Mouse (Mus musculus): ENCODE measurements around the gene 4921524J17Rik. TPM values are rescaled to one million over a fixed set of nuclear protein-coding genes. Genes with fewer than 3 reads are reported as not detected.
A peak's percentile ranks its signal among the peaks of the same experiment; 100 is the strongest.

4921524J17Rik gene
- 36.5 and 38.6 TPM in 2 replicates for polyA plus RNA-seq (2015; fragmentation: Nextera tagmentation; extraction: Ambion mirVana)

DNA sequence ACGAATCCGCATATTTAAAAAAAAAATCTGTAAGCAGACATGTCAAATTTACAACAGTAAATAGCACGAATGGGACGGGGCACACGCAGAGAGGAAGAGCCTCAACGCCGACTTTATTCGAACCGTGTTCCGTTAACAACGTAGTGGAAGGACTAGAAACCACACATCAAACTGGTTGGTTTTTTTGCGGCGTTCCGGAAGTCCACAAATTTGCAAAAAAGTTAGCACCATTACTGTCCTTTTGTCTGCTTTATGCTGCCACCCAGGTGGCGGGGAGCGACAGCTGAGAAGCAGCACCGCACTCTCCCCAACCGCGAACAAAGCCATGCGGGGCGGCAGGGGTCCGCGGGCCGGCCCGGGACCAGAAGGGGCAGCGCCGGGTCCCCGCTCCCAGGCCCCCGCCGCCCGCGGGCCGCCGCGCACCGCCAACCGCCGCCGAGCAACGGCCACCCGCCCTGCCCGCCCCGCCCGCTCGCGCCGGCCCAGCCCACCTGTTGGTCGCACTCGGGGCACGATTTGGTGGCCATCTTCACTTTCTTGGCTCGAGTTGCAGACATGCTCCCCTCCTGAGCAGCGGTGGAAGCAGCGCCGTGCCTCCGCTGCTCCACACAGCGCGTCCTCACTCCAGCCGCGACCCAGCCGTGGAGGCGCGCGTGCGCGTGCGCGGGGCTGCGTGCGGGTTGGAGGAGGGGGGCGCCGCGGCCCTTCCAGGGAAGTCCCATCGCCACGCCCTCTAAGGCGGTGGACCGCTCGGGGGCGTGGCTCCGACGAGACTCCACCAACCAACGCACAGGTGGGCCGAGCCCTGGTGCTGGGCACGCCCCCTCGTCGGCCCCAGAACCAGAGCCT is at the start of gene 4921524J17Rik:
TSS of gene 4921524J17Rik (minus strand) at position 666 of the 849 bp plus-strand sequence.
- Histone ChIP-seq H3K27ac (peak within 1 kb of the TSS; percentile 83), H3K4me1 (peaks cover 35% of the 10 kb centered on the region), H3K4me3 (peak within 1 kb of the TSS; percentile 79), H3K36me3 (replicated peaks) (no peaks in the 10 kb centered on the region), H3K9ac (peak within 1 kb of the TSS; percentile 58), H3K9me3 (no peaks in the 10 kb centered on the region), H3K4me2 (peak within 1 kb of the TSS; percentile 56), H3K27me3 (replicated peaks) (no peaks in the 10 kb centered on the region)
- 0% methylated on average over 75 of the region's 85 CpGs for WGBS
- ATAC-seq (replicated peaks) = peak; percentile 100

DNA sequence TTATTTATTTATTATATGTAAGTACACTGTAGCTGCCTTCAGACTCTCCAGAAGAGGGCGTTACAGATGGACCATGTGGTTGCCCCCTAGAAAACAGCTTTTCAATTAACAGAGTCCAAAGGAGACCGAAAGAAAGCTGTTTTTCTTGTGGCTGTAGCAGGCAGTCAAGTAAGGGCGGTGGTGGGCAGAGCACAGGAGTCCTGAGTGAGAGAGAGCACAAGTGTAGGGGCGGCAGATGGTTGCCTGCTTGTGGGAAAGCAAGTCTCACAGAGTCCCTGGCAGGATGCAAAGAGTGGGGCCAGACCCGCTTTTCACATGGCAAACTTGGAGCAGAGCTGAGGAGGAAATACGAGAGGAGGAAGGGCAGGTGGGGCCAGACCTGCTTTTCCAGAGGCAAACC is 49.8 kb upstream of the 4921524J17Rik start:
- no peak overlapping the region for H3K27ac ChIP-seq
- H3K4me2 ChIP-seq = no peak overlapping the region
- WGBS = 70% methylated on average over 6 of the region's 6 CpGs
- ATAC-seq (replicated peaks) = no peak
- no peaks in the 10 kb centered on the region for H3K9me3 ChIP-seq
- no peak overlapping the region for H3K9ac ChIP-seq
- no peaks in the 10 kb centered on the region for H3K4me1 ChIP-seq
- H3K36me3 ChIP-seq (replicated peaks) = no peaks in the 10 kb centered on the region
- no peak overlapping the region for H3K4me3 ChIP-seq
- no peaks in the 10 kb centered on the region for H3K27me3 ChIP-seq (replicated peaks)

DNA sequence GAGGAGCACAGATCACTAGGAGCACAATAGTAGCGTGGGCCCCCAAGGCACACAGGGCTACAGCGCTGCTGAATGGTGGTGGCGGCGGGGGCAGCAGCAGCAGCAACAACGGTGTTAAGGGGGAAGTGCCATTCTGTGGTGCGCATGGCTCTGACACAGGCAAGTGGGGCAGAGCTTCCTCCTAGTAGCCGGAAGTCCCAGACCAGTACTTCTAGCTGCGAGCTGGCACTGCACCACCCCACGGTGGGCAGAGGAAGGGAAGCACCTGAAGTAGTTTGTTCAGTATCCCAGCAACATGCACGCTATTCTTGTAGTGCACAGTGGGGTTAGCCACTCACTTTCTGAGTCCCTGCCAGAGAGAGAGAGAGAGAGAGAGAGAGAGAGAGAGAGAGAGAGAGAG is 49.3 kb upstream of the 4921524J17Rik start:
- Histone ChIP-seq H3K27ac (no peak overlapping the region), H3K4me2 (peak overlapping the region; percentile 29), H3K27me3 (replicated peaks) (no peaks in the 10 kb centered on the region), H3K4me3 (no peak overlapping the region), H3K36me3 (replicated peaks) (no peaks in the 10 kb centered on the region), H3K4me1 (no peaks in the 10 kb centered on the region), H3K9me3 (no peaks in the 10 kb centered on the region), H3K9ac (no peak overlapping the region)
- ATAC-seq (replicated peaks) = no peak
- WGBS = 34% methylated on average over 10 of the region's 10 CpGs

DNA sequence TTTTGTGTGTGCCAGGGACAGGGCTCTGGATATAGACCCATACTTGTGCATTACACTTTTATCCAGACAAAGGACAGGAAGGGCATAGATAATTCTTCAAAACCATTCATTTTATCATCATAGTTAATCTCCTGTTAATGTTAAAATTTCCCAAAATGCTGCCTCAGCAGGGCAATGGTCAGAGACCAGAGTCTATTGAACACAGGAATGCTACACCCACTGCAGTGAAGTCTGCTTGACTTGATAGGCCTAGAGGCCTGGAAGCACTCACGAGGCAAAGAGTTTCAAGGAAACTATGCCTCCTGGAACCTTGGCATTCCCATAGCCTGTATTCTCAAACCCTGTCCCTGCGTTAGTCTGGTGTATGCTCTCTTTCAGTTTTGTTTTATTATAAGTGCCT is 47.1 kb upstream of the 4921524J17Rik start:
- Histone ChIP-seq H3K27ac (no peak overlapping the region), H3K27me3 (replicated peaks) (no peaks in the 10 kb centered on the region), H3K4me2 (no peak overlapping the region), H3K4me3 (no peak overlapping the region), H3K9ac (no peak overlapping the region), H3K9me3 (no peaks in the 10 kb centered on the region), H3K4me1 (no peaks in the 10 kb centered on the region), H3K36me3 (replicated peaks) (no peaks in the 10 kb centered on the region)
- 80% methylated on average over 2 of the region's 2 CpGs for WGBS
- no peak for ATAC-seq (replicated peaks)

DNA sequence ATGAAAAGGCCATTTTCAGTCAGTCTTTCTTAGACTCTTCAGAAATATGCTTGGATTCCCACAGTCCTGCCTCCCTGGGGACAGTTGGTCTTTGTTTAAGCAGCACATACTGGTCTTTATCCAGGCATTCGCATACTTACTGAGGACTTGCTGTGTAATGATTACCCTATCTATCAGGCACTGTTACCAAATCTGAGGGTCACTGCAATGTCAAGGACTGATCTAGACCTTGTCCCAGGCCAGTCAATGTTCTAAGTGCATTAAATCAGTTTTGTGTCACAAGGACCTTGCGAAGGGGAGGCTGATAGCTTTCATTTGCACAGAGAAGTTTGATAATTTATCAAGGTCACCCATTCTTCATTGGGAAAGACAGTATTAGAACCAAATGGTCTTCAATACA is 45.8 kb upstream of the 4921524J17Rik start:
- Histone ChIP-seq H3K4me1 (no peaks in the 10 kb centered on the region), H3K9me3 (no peaks in the 10 kb centered on the region), H3K4me2 (no peak overlapping the region), H3K9ac (no peak overlapping the region), H3K27ac (no peak overlapping the region), H3K4me3 (no peak overlapping the region), H3K36me3 (replicated peaks) (no peaks in the 10 kb centered on the region), H3K27me3 (replicated peaks) (no peaks in the 10 kb centered on the region)
- no peak for ATAC-seq (replicated peaks)
- 91% methylated on average over 2 of the region's 2 CpGs for WGBS

DNA sequence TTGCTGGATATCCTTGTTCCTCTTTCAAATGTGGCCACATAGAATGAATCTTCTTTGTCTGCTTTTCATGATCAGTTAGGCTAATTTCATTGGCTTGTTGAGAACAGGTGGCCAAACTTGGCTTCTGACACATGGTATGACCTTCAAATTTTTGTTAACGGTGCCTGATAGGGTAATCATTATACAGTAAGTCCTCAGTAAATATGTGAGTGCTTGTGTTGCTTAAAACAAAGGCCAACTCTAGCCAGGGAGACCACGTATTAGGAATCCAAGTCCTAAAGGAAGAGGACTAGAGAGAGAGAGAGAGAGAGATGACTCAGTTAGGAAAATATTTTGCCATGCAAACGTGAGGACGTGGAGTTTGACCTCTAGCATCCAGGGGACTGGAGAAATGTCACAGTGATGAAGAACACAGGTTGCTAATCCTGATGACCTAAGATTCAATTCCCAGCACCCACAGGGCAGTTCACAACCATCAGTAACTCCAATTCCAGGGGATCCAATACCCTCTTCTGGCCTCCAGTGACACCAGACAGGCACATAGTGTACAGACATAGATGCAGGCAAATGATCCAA is 44.4 kb upstream of the 4921524J17Rik start:
- Histone ChIP-seq H3K9ac (no peak overlapping the region), H3K27me3 (replicated peaks) (no peaks in the 10 kb centered on the region), H3K9me3 (no peaks in the 10 kb centered on the region), H3K27ac (no peak overlapping the region), H3K4me3 (no peak overlapping the region), H3K4me2 (no peak overlapping the region), H3K36me3 (replicated peaks) (no peaks in the 10 kb centered on the region), H3K4me1 (no peaks in the 10 kb centered on the region)
- no peak for ATAC-seq (replicated peaks)
- WGBS = 74% methylated on average over 4 of the region's 4 CpGs

DNA sequence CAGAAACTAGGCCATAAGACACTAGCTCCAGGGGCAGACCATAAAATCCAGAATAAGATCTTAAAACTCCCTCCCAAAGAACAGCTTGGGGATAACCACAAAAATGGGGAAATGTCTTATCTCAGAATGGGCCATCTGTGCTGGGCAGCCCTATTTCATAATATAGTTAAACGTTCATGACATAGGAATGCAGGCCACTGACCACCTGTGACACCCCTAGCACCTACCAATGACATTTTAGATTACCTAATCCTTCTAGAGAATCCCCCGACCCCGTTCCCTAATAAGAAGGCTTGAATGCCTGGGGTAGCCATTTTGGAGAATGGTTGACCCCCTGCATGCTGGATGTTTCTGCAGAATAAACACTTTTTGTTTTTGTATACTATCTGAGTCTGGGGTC is 42.3 kb upstream of the 4921524J17Rik start:
- 89% methylated on average over 3 of the region's 3 CpGs for WGBS
- Histone ChIP-seq H3K4me2 (no peak overlapping the region), H3K9me3 (no peaks in the 10 kb centered on the region), H3K27ac (no peak overlapping the region), H3K27me3 (replicated peaks) (no peaks in the 10 kb centered on the region), H3K4me3 (no peak overlapping the region), H3K4me1 (no peaks in the 10 kb centered on the region), H3K9ac (no peak overlapping the region), H3K36me3 (replicated peaks) (no peaks in the 10 kb centered on the region)
- no peak for ATAC-seq (replicated peaks)

DNA sequence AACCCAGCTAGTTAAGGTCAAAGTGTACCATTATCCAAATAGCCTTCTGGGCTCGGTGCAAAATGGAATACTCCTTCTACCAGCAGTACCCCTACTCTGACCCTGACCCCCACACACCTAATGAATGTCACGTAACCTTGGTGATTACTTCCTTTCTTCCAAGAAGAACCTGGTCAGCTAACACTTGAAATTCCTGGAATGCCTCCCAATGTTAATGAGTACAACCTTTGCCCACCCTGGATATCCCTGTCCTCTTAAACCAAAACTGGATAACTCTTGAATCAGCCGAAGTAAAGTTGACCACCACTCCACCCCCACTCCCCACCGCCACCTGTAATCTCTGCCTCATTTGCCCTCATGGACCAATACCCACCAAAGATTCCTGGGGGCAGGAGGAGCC is 40.6 kb upstream of the 4921524J17Rik start:
- Histone ChIP-seq H3K4me3 (no peak overlapping the region), H3K9ac (no peak overlapping the region), H3K9me3 (no peaks in the 10 kb centered on the region), H3K27ac (no peak overlapping the region), H3K27me3 (replicated peaks) (no peaks in the 10 kb centered on the region), H3K4me2 (no peak overlapping the region), H3K36me3 (replicated peaks) (no peaks in the 10 kb centered on the region), H3K4me1 (no peaks in the 10 kb centered on the region)
- ATAC-seq (replicated peaks) = no peak
- 89% methylated on average over 4 of the region's 4 CpGs for WGBS

DNA sequence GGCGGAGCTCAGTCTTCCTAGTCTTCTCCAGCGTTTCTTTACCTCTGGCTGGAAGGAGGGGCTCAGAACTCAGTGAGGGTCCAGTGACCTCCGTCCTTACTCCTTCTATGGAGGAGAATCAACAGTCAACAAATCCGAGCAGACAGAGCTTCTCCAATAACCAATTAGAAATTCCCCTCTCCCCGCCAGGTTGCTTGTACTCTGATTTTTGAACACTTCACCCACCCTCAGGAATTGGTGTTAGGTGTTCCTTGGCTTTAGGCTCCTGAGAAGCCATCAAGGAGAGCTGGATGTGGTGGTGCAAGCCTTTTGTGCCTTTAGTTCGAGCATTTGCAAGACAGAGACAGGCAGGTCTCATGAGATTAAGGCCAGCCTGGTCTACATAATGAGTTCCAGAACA is 40.2 kb upstream of the 4921524J17Rik start:
- no peak overlapping the region for H3K27ac ChIP-seq
- no peaks in the 10 kb centered on the region for H3K9me3 ChIP-seq
- no peaks in the 10 kb centered on the region for H3K27me3 ChIP-seq (replicated peaks)
- no peak overlapping the region for H3K4me3 ChIP-seq
- no peak for ATAC-seq (replicated peaks)
- 72% methylated on average over 6 of the region's 6 CpGs for WGBS
- no peak overlapping the region for H3K9ac ChIP-seq
- H3K4me1 ChIP-seq = no peaks in the 10 kb centered on the region
- H3K36me3 ChIP-seq (replicated peaks) = no peaks in the 10 kb centered on the region
- H3K4me2 ChIP-seq = no peak overlapping the region

DNA sequence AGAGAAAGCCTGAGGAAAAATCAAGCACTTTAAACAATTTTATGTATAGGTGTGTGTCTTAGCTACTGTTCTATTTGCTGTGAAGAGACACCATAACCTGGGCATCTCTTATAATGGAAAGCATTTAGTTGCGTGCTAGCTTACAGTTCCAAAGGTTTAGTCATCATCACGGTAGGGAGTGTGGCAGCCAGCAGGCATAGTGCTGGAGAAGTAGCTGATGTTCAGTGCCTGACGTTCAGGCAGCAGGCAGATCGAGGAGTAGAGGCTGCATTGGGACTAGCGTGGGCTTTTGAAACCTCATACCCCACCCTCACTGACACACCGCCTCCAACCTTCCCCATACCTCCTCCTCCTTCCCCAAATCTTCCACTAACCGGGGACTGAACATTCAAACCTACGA is 38.1 kb upstream of the 4921524J17Rik start:
- Histone ChIP-seq H3K27me3 (replicated peaks) (no peaks in the 10 kb centered on the region), H3K9me3 (no peaks in the 10 kb centered on the region), H3K4me3 (no peak overlapping the region), H3K36me3 (replicated peaks) (no peaks in the 10 kb centered on the region), H3K4me2 (no peak overlapping the region), H3K27ac (no peak overlapping the region), H3K4me1 (no peaks in the 10 kb centered on the region), H3K9ac (no peak overlapping the region)
- no peak for ATAC-seq (replicated peaks)
- 85% methylated on average over 8 of the region's 8 CpGs for WGBS

DNA sequence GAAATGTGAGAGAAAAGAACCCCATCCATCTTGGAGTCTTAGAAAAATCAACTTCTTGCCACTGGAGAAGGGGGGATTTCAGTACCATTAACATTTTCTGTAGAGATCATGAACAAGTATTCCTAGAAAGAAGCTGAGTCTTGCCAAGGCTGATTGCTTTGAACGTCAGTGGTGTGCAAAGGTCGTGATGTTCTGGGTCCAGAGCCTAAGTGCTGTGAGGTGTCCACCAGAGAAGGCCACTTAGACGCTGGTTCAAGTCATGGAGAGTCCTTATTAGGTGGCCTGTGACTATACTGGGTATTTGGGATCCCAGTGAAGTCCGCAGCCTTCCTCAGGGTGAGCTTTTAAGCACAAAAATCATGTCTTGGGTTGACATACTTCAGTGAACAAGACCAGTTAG is 33.4 kb upstream of the 4921524J17Rik start:
- Histone ChIP-seq H3K4me3 (no peak overlapping the region), H3K4me1 (no peaks in the 10 kb centered on the region), H3K27ac (no peak overlapping the region), H3K36me3 (replicated peaks) (no peaks in the 10 kb centered on the region), H3K4me2 (no peak overlapping the region), H3K9ac (no peak overlapping the region), H3K27me3 (replicated peaks) (no peaks in the 10 kb centered on the region), H3K9me3 (no peaks in the 10 kb centered on the region)
- 83% methylated on average over 4 of the region's 4 CpGs for WGBS
- ATAC-seq (replicated peaks) = no peak

DNA sequence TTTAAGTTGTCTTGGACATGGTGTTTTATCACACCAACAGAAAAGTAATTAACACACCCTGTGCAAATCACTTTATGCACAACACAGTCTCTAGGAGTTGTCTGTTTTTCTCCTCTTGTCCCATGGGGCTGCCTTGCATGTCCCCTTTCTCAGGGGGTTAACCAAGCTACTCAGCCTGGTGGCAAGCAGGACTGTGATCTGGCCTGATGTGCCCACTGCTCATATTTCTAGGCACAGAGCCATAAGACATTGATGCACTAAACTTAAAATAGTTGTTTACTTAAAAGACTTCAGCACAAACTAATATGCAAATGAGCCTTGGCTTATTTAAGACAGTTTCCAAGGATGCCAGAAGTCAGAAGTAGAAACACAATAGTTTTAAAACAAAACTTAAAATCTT is 31.7 kb upstream of the 4921524J17Rik start:
- Histone ChIP-seq H3K27ac (no peak overlapping the region), H3K36me3 (replicated peaks) (no peaks in the 10 kb centered on the region), H3K9me3 (no peaks in the 10 kb centered on the region), H3K4me3 (no peak overlapping the region), H3K4me1 (no peaks in the 10 kb centered on the region), H3K4me2 (no peak overlapping the region), H3K9ac (no peak overlapping the region), H3K27me3 (replicated peaks) (no peaks in the 10 kb centered on the region)
- no peak for ATAC-seq (replicated peaks)

DNA sequence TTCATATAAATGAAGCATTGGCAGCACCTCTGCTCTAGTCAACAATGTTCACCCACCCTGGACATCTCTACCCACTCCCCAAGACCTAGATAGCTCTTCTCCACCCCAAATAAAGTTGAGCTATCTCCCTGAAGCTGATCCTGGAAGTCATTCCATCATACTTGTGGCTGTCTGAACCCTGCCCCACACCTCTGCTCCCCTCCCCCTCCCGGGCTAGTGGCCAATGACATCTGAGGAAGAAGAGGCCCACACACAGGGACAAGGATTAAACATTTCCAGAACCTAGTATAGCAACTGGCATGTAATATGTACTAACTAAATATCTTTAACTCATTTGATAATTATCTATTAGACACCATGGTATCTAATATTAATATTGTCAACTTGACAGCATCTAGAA is 29.8 kb upstream of the 4921524J17Rik start:
- no peak for ATAC-seq (replicated peaks)
- Histone ChIP-seq H3K36me3 (replicated peaks) (no peaks in the 10 kb centered on the region), H3K4me1 (no peaks in the 10 kb centered on the region), H3K27ac (no peak overlapping the region), H3K9me3 (no peaks in the 10 kb centered on the region), H3K9ac (no peak overlapping the region), H3K27me3 (replicated peaks) (no peaks in the 10 kb centered on the region), H3K4me3 (no peak overlapping the region), H3K4me2 (no peak overlapping the region)
- WGBS = 78% methylated on average over 1 of the region's 1 CpGs
